Mouse (Mus musculus): ENCODE measurements at regions not wholly inside any gene's neighbourhood (a gene's known extent, or its start where the extent isn't known, plus 50 kb on each side); places are given as distances from the start of the nearest gene placed in this dataset.

- Histone ChIP-seq H3K27me3 (replicated peaks) (no peaks in the 10 kb centered on the region), H3K9me3 (replicated peaks) (no peaks in the 10 kb centered on the region), H3K27ac (replicated peaks) (no peak overlapping the region), H3K9ac (replicated peaks) (no peak overlapping the region), H3K4me1 (0 out of 2 replicates have a peak, but pooled peaks cover 4% of the 10 kb centered on the region), H3K4me3 (replicated peaks) (no peak overlapping the region), H3K4me2 (no peak overlapping the region; the same call in 1 of the 2 replicates), H3K36me3 (no peaks in the 10 kb centered on the region)
- 61% methylated on average over 11 of the region's 11 CpGs for WGBS
- ATAC-seq (ENCODE audit: low FRiP score) = peak; percentile 50; the same call in 1 of the 2 replicates
Observed at GRCm38 (mm10) chr17:50407249-50407990, 101.8 kb upstream of the Plcl2 start.

GRCm38 (mm10) chr17:50408581-50408980 lies 100.6 kb upstream of the Plcl2 start:
- 92% methylated on average over 10 of the region's 10 CpGs for WGBS
- H3K4me2 ChIP-seq = no peak overlapping the region
- no peaks in the 10 kb centered on the region for H3K36me3 ChIP-seq
- H3K4me3 ChIP-seq (replicated peaks) = no peak overlapping the region
- H3K9ac ChIP-seq (replicated peaks) = no peak overlapping the region
- no peak for ATAC-seq (ENCODE audit: low FRiP score)
- no peaks in the 10 kb centered on the region for H3K9me3 ChIP-seq (replicated peaks)
- no peak overlapping the region for H3K27ac ChIP-seq (replicated peaks)
- H3K4me1 ChIP-seq = 0 out of 2 replicates have a peak, but pooled peaks cover 4% of the 10 kb centered on the region
- no peaks in the 10 kb centered on the region for H3K27me3 ChIP-seq (replicated peaks)

- Histone ChIP-seq H3K27me3 (replicated peaks) (no peaks in the 10 kb centered on the region), H3K4me1 (0 out of 2 replicates have a peak, but pooled peaks cover 4% of the 10 kb centered on the region), H3K9ac (replicated peaks) (no peak overlapping the region), H3K4me3 (replicated peaks) (no peak overlapping the region), H3K27ac (replicated peaks) (no peak overlapping the region), H3K36me3 (no peaks in the 10 kb centered on the region), H3K4me2 (no peak overlapping the region), H3K9me3 (replicated peaks) (no peaks in the 10 kb centered on the region)
- no peak for ATAC-seq (ENCODE audit: low FRiP score)
- 96% methylated on average over 3 of the region's 3 CpGs for WGBS
Observed at GRCm38 (mm10) chr17:50409271-50409670, 99.9 kb upstream of the Plcl2 start.

- Histone ChIP-seq H3K9me3 (replicated peaks) (no peaks in the 10 kb centered on the region), H3K36me3 (no peaks in the 10 kb centered on the region), H3K27ac (replicated peaks) (no peak overlapping the region), H3K4me1 (0 out of 2 replicates have a peak, but pooled peaks cover 4% of the 10 kb centered on the region), H3K27me3 (replicated peaks) (no peaks in the 10 kb centered on the region), H3K9ac (replicated peaks) (no peak overlapping the region), H3K4me3 (replicated peaks) (no peak overlapping the region), H3K4me2 (no peak overlapping the region)
- ATAC-seq (ENCODE audit: low FRiP score) = no peak
- 90% methylated on average over 8 of the region's 8 CpGs for WGBS
Observed at GRCm38 (mm10) chr17:50409895-50410294, 99.3 kb upstream of the Plcl2 start.

- ATAC-seq (ENCODE audit: low FRiP score) = no peak
- Histone ChIP-seq H3K4me1 (0 out of 2 replicates have a peak, but pooled peaks cover 4% of the 10 kb centered on the region), H3K4me3 (replicated peaks) (no peak overlapping the region), H3K27me3 (replicated peaks) (no peaks in the 10 kb centered on the region), H3K9ac (replicated peaks) (no peak overlapping the region), H3K27ac (replicated peaks) (no peak overlapping the region), H3K4me2 (no peak overlapping the region), H3K36me3 (no peaks in the 10 kb centered on the region), H3K9me3 (replicated peaks) (no peaks in the 10 kb centered on the region)
- WGBS = 98% methylated on average over 3 of the region's 3 CpGs
Observed at GRCm38 (mm10) chr17:50410296-50410695, 98.9 kb upstream of the Plcl2 start.

GRCm38 (mm10) chr17:50412446-50412845 lies 96.8 kb upstream of the Plcl2 start:
- Histone ChIP-seq H3K27me3 (replicated peaks) (no peaks in the 10 kb centered on the region), H3K9me3 (replicated peaks) (no peaks in the 10 kb centered on the region), H3K9ac (replicated peaks) (no peak overlapping the region), H3K36me3 (no peaks in the 10 kb centered on the region), H3K4me3 (replicated peaks) (no peak overlapping the region), H3K4me1 (0 out of 2 replicates have a peak, but pooled peaks cover 2% of the 10 kb centered on the region), H3K4me2 (no peak overlapping the region), H3K27ac (replicated peaks) (no peak overlapping the region)
- WGBS = 94% methylated on average over 5 of the region's 5 CpGs
- no peak for ATAC-seq (ENCODE audit: low FRiP score)

GRCm38 (mm10) chr17:50413916-50414315 lies 95.3 kb upstream of the Plcl2 start:
- H3K4me2 ChIP-seq = no peak overlapping the region
- no peak overlapping the region for H3K9ac ChIP-seq (replicated peaks)
- ATAC-seq (ENCODE audit: low FRiP score) = no peak
- H3K27ac ChIP-seq (replicated peaks) = no peak overlapping the region
- 88% methylated on average over 5 of the region's 5 CpGs for WGBS
- no peaks in the 10 kb centered on the region for H3K36me3 ChIP-seq
- no peaks in the 10 kb centered on the region for H3K27me3 ChIP-seq (replicated peaks)
- H3K4me1 ChIP-seq = no peaks in the 10 kb centered on the region
- H3K9me3 ChIP-seq (replicated peaks) = no peaks in the 10 kb centered on the region
- no peak overlapping the region for H3K4me3 ChIP-seq (replicated peaks)

GRCm38 (mm10) chr17:50415331-50416005 lies 93.7 kb upstream of the Plcl2 start:
- Histone ChIP-seq H3K4me1 (no peaks in the 10 kb centered on the region), H3K27me3 (replicated peaks) (no peaks in the 10 kb centered on the region), H3K4me2 (no peak overlapping the region), H3K27ac (replicated peaks) (no peak overlapping the region), H3K9ac (replicated peaks) (no peak overlapping the region), H3K36me3 (no peaks in the 10 kb centered on the region), H3K9me3 (replicated peaks) (no peaks in the 10 kb centered on the region), H3K4me3 (replicated peaks) (no peak overlapping the region)
- no peak for ATAC-seq (ENCODE audit: low FRiP score)
- WGBS = 90% methylated on average over 2 of the region's 2 CpGs

GRCm38 (mm10) chr17:50416119-50416518 lies 93.1 kb upstream of the Plcl2 start:
- WGBS = 74% methylated on average over 1 of the region's 1 CpGs
- Histone ChIP-seq H3K27ac (replicated peaks) (no peak overlapping the region), H3K4me2 (no peak overlapping the region), H3K36me3 (no peaks in the 10 kb centered on the region), H3K9me3 (replicated peaks) (no peaks in the 10 kb centered on the region), H3K9ac (replicated peaks) (no peak overlapping the region), H3K4me3 (replicated peaks) (no peak overlapping the region), H3K4me1 (no peaks in the 10 kb centered on the region), H3K27me3 (replicated peaks) (no peaks in the 10 kb centered on the region)
- ATAC-seq (ENCODE audit: low FRiP score) = no peak

- no peak overlapping the region for H3K27ac ChIP-seq (replicated peaks)
- H3K36me3 ChIP-seq = no peaks in the 10 kb centered on the region
- H3K27me3 ChIP-seq (replicated peaks) = no peaks in the 10 kb centered on the region
- no peak overlapping the region for H3K9ac ChIP-seq (replicated peaks)
- 43% methylated on average over 3 of the region's 3 CpGs for WGBS
- H3K9me3 ChIP-seq (replicated peaks) = no peaks in the 10 kb centered on the region
- H3K4me1 ChIP-seq = no peaks in the 10 kb centered on the region
- no peak for ATAC-seq (ENCODE audit: low FRiP score)
- no peak overlapping the region for H3K4me2 ChIP-seq
- H3K4me3 ChIP-seq (replicated peaks) = no peak overlapping the region
Observed at GRCm38 (mm10) chr17:50416538-50417113, 92.6 kb upstream of the Plcl2 start.

GRCm38 (mm10) chr17:50418863-50419383 lies 90.3 kb upstream of the Plcl2 start:
- no peak overlapping the region for H3K4me3 ChIP-seq (replicated peaks)
- no peak overlapping the region for H3K4me2 ChIP-seq
- no peak overlapping the region for H3K27ac ChIP-seq (replicated peaks)
- ATAC-seq (ENCODE audit: low FRiP score) = no peak
- H3K9ac ChIP-seq (replicated peaks) = no peak overlapping the region
- H3K36me3 ChIP-seq = no peaks in the 10 kb centered on the region
- no peaks in the 10 kb centered on the region for H3K4me1 ChIP-seq
- 65% methylated on average over 3 of the region's 3 CpGs for WGBS
- no peaks in the 10 kb centered on the region for H3K27me3 ChIP-seq (replicated peaks)
- H3K9me3 ChIP-seq (replicated peaks) = 0 out of 2 replicates have a peak, but pooled peaks cover 3% of the 10 kb centered on the region

All from neural tube, embryonic 15.5 days (tissue).